Mouse (Mus musculus) heart, postnatal 4 days (tissue): ENCODE results near the gene Slc22a20. TPM values are rescaled to one million over a fixed set of nuclear protein-coding genes. Genes with fewer than 3 reads are reported as not detected.

Experiments used
- DNase-seq: peaks from one replicate; pipeline ENCODE4 v3.0.0; 2021
- total RNA-seq, 2 experiments: library from RNA; stranded (reverse); gene quantifications; 2 replicates each; pipeline ENCODE4 v1.2.3; 2021

Gene Slc22a20
- total RNA-seq, 2 experiments from 2014 or later = not detected

GRCm38 (mm10) chr19:5951631-5952030 is 34.3 kb downstream of the Slc22a20 start:
- DNase-seq = no peak

GRCm38 (mm10) chr19:5950218-5950617 is 35.7 kb downstream of the Slc22a20 start:
- DNase-seq = no peak

- peak; percentile 61 for DNase-seq
These were observed 40.1 kb downstream of the Slc22a20 start for GRCm38 (mm10) chr19:5945891-5946290.

- DNase-seq = peak; percentile 55
These were observed 40.9 kb downstream of the Slc22a20 start for GRCm38 (mm10) chr19:5945027-5945426.

- peak; percentile 37 for DNase-seq
These were observed 41.8 kb downstream of the Slc22a20 start for GRCm38 (mm10) chr19:5944145-5944544.

- no peak for DNase-seq
These were observed 42.5 kb downstream of the Slc22a20 start for GRCm38 (mm10) chr19:5943404-5943803.

GRCm38 (mm10) chr19:5942581-5942980 is 43.4 kb downstream of the Slc22a20 start:
- no peak for DNase-seq

- no peak for DNase-seq
These were observed 45.3 kb downstream of the Slc22a20 start for GRCm38 (mm10) chr19:5940656-5941055.

GRCm38 (mm10) chr19:5940173-5940572 is 45.8 kb downstream of the Slc22a20 start:
- peak; percentile 85 for DNase-seq

- DNase-seq = no peak
These were observed 46.2 kb downstream of the Slc22a20 start for GRCm38 (mm10) chr19:5939715-5940114.

GRCm38 (mm10) chr19:5938516-5938915 is 47.4 kb downstream of the Slc22a20 start:
- DNase-seq = no peak

- DNase-seq = peak; percentile 39
These were observed 48.0 kb downstream of the Slc22a20 start for GRCm38 (mm10) chr19:5937836-5938406.

- DNase-seq = no peak
These were observed 48.7 kb downstream of the Slc22a20 start for GRCm38 (mm10) chr19:5937095-5937835.

GRCm38 (mm10) chr19:5935691-5936090 is 50.3 kb downstream of the Slc22a20 start:
- DNase-seq = peak; percentile 52

GRCm38 (mm10) chr19:5935266-5935665 is 50.7 kb downstream of the Slc22a20 start:
- peak; percentile 81 for DNase-seq

- peak; percentile 84 for DNase-seq
These were observed 56.0 kb downstream of the Slc22a20 start for GRCm38 (mm10) chr19:5929634-5930596.

GRCm38 (mm10) chr19:5928546-5928945 is 57.4 kb downstream of the Slc22a20 start:
- DNase-seq = no peak

GRCm38 (mm10) chr19:5928104-5928503 is 57.8 kb downstream of the Slc22a20 start:
- DNase-seq = no peak

GRCm38 (mm10) chr19:5927532-5927931 is 58.4 kb downstream of the Slc22a20 start:
- no peak for DNase-seq

- DNase-seq = no peak
These were observed 58.9 kb downstream of the Slc22a20 start for GRCm38 (mm10) chr19:5927026-5927425.

GRCm38 (mm10) chr19:5925311-5925855 is 60.6 kb downstream of the Slc22a20 start:
- no peak for DNase-seq

- DNase-seq = peak; percentile 97
These were observed 61.2 kb downstream of the Slc22a20 start, which contains the start of gene Cdc42ep2 for GRCm38 (mm10) chr19:5924713-5925093. TSS of gene Cdc42ep2 (minus strand) at chr19:5924816.
